Mouse (Mus musculus) midbrain, postnatal 0 days (tissue): ENCODE results near the gene Wdr18. TPM values are rescaled to one million over a fixed set of nuclear protein-coding genes. Genes with fewer than 3 reads are reported as not detected.
A peak's percentile ranks its signal among the peaks of the same experiment; 100 is the strongest.

ENCODE experiments used
- ATAC-seq: fragments of 200-750 bp; cut with Nextera tagmentation; 2 replicates; pipeline ENCODE4 v1.8.0; 2017; ENCODE audit warnings: moderate number of reproducible peaks, mild to moderate bottlenecking, moderate TSS enrichment, moderate library complexity; ENCODE audit not compliant: low FRiP score
- DNase-seq: peaks from one replicate; pipeline ENCODE4 v3.0.0-alpha.2; 2015; ENCODE audit warnings: low spot score
- H3K27ac ChIP-seq: fragments of 300-500 bp; sonication (generic); 2 replicates; pipeline ENCODE4 v1.5.1; 2014; ENCODE audit warnings: low read depth, mild to moderate bottlenecking, low read length, mixed read lengths
- H3K27me3 ChIP-seq: fragments of 300-500 bp; sonication (generic); 2 replicates; pipeline ENCODE4 v1.6.1; 2014; ENCODE audit warnings: low read length, control low read depth, mixed read lengths; ENCODE audit not compliant: insufficient read depth
- H3K36me3 ChIP-seq: fragments of 300-500 bp; sonication (generic); 2 replicates; pipeline ENCODE4 v1.6.1; 2014; ENCODE audit warnings: low read length, control low read depth, mixed read lengths; ENCODE audit not compliant: insufficient read depth
- H3K4me1 ChIP-seq: fragments of 300-500 bp; sonication (generic); 2 replicates; pipeline ENCODE4 v1.6.1; 2014; ENCODE audit warnings: mild to moderate bottlenecking, control low read depth, antibody characterized with exemption, low read length, mixed read lengths; ENCODE audit not compliant: insufficient read depth
- H3K4me2 ChIP-seq: fragments of 300-500 bp; sonication (generic); 2 replicates; pipeline ENCODE4 v1.6.1; 2014; ENCODE audit warnings: low read depth, mild to moderate bottlenecking, low read length, mixed read lengths; ENCODE audit not compliant: poor library complexity, severe bottlenecking
- H3K4me3 ChIP-seq: fragments of 300-500 bp; sonication (generic); 2 replicates; pipeline ENCODE4 v1.5.1; 2014; ENCODE audit warnings: low read depth, mild to moderate bottlenecking, low read length, moderate library complexity
- H3K9ac ChIP-seq: fragments of 300-500 bp; sonication (generic); replicated peaks from 2 replicates; pipeline ENCODE4 v1.6.1; 2014; ENCODE audit warnings: mild to moderate bottlenecking, low read length, moderate library complexity, mixed read lengths; ENCODE audit not compliant: poor library complexity, severe bottlenecking
- H3K9me3 ChIP-seq: fragments of 300-500 bp; sonication (generic); 2 replicates; pipeline ENCODE4 v1.6.1; 2016; ENCODE audit warnings: low read length, control low read depth
- CTCF ChIP-seq: IDR thresholded peaks from 2 replicates; pipeline ENCODE4 v1.5.1; 2016; ENCODE audit warnings: antibody characterized with exemption, mild to moderate bottlenecking
- WGBS: fragments of 180-500 bp; shearing (Covaris S2); extraction: QIAGEN DNeasy Blood & Tissue Kit; methylation state at CpG from one replicate; pipeline ENCODE4 v1.1.7; 2014; 5-methylcytosine and 5-hydroxymethylcytosine counted together
- polyA plus RNA-seq: library from polyadenylated mRNA; unstranded; fragments of >200 nt; fragmentation: Nextera tagmentation; extraction: Ambion mirVana; gene quantifications from 2 replicates; pipeline ENCODE4 v1.2.1, GENCODE M21; 2015
- total RNA-seq: library from RNA; depleted of rRNA; stranded (reverse); fragments of >200 nt; gene quantifications from 2 replicates; pipeline ENCODE4 v1.2.3, GENCODE M21; 2014; rRNA removed

Wdr18 gene
- 72.6 and 87.6 TPM in 2 replicates for total RNA-seq
- polyA plus RNA-seq = 102 and 116 TPM in 2 replicates

DNA sequence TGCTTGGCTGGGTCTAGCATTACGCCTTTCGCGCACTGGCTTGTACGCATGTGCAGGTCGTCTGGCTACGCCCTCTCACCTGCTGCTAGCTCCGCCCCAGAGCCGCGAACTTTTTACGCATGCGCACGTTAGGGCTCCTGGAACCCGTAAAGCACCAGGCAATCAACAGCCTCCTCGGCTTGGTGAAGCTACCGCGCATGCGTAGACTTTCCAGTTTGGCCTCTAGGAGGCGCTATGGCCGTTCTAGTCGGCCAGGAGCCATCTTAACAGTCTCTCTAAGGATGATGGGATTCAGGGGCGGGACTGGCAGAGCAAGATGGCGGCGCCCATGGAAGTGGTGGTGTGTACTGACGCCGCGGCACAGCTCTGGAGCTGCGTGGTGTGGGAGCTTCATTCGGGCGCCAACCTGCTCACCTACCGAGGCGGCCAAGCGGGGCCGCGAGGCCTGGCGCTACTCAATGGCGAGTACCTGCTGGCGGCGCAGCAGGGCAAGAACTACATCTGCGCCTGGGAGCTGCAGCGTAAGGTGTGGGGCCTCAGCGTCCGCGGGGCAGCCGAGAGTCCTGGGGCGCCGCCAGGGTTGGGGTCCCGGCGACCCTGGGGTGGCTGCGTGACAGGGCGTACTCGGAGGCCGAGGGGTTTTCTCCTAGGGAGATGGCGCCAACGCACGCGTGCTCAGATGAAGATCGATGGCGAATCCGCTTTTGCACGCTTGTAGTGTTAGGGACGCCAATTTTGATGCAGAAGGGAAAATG is at the start of gene Wdr18:
TSS of gene Wdr18 (plus strand) at position 306 of the 755 bp plus-strand sequence.
- Histone ChIP-seq H3K4me2 (peak within 1 kb of the TSS; percentile 83), H3K27me3 (no peaks in the 10 kb centered on the region), H3K27ac (peak within 1 kb of the TSS; percentile 70), H3K4me3 (peak within 1 kb of the TSS; percentile 77), H3K9me3 (no peaks in the 10 kb centered on the region), H3K36me3 (peaks cover 18% of the 10 kb centered on the region), H3K9ac (peak within 1 kb of the TSS; percentile 77), H3K4me1 (peaks cover 4% of the 10 kb centered on the region; the same call in 1 of the 2 replicates)
- ATAC-seq (peak; percentile 94), DNase-seq (peak; percentile 99)
- under 1% methylated on average over 61 of the region's 61 CpGs for WGBS
- peak; percentile 100 for TF ChIP-seq CTCF

GRCm38 (mm10) chr10:79910556-79910955 is 49.4 kb upstream of the Wdr18 start, which contains the start of gene Gm26602:
Gene Gm26602, plus strand, starts transcription at chr10:79910856.
- Histone ChIP-seq H3K4me3 (no peak within 1 kb of the TSS), H3K4me2 (no peak within 1 kb of the TSS), H3K9me3 (no peaks in the 10 kb centered on the region), H3K4me1 (peaks cover 6% of the 10 kb centered on the region; the same call in 1 of the 2 replicates), H3K9ac (no peak within 1 kb of the TSS), H3K27me3 (no peaks in the 10 kb centered on the region), H3K36me3 (peaks cover 26% of the 10 kb centered on the region), H3K27ac (peak within 1 kb of the TSS; percentile 87)
- DNase-seq = no peak
- 93% methylated on average over 4 of the region's 4 CpGs for WGBS
- TF ChIP-seq CTCF = no peak
- no peak for ATAC-seq

GRCm38 (mm10) chr10:79912412-79912811 is 47.5 kb upstream of the Wdr18 start:
- Histone ChIP-seq H3K4me1 (peaks cover 10% of the 10 kb centered on the region; the same call in 1 of the 2 replicates), H3K9ac (no peak overlapping the region), H3K27me3 (no peaks in the 10 kb centered on the region), H3K9me3 (no peaks in the 10 kb centered on the region), H3K27ac (no peak overlapping the region), H3K36me3 (peaks cover 14% of the 10 kb centered on the region), H3K4me2 (no peak overlapping the region), H3K4me3 (no peak overlapping the region)
- ATAC-seq (no peak), DNase-seq (no peak)
- TF ChIP-seq CTCF = no peak
- WGBS = 74% methylated on average over 20 of the region's 20 CpGs

DNA sequence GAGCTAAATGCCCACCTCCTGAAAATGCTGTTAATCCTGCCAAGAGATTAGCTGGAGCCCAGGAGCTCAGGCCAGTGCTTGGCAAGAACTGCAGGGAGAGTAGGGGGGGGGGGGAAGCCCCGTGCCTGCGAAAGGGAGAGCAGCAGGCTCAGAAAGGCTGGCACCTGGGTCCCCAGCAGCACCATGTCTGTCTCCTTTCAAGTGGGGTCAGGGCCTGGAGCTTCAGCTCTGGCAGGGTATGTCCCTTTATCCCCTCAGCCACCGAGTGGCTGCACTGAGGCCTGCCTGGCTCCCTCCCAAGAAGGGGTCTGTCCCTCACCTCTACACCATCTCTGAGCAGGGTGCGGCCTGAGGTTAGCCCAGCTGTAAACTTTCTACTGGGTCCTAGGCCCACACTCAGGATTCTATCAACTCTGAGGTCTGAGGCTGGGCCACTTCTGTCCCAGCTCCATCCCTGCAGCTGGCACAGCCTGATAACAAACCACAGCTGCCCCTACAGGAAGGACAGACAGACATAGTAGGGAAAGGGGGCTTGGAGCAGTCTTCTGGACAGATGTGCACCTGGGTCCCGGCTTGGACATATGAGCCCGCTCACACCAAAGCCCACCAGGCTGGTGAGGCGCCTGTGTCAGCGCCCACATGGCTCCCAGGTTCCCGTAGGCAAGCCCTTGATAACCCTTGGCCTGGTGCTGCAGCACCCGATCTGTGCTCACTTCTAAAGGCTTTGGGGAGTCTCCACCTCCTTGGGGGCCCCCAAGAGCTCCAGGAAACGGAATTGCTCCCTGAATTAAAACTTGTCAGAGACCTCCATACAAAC is 45.6 kb upstream of the Wdr18 start:
- H3K36me3 ChIP-seq = peaks cover 14% of the 10 kb centered on the region
- H3K9ac ChIP-seq = no peak overlapping the region
- no peak overlapping the region for H3K27ac ChIP-seq
- H3K4me2 ChIP-seq = no peak overlapping the region
- ATAC-seq (no peak), DNase-seq (peak; percentile 46)
- H3K9me3 ChIP-seq = no peaks in the 10 kb centered on the region
- WGBS = 72% methylated on average over 9 of the region's 11 CpGs
- peaks cover 10% of the 10 kb centered on the region; the same call in 1 of the 2 replicates for H3K4me1 ChIP-seq
- no peak for TF ChIP-seq CTCF
- H3K27me3 ChIP-seq = peaks cover 16% of the 10 kb centered on the region
- no peak overlapping the region for H3K4me3 ChIP-seq

- Histone ChIP-seq H3K27ac (no peak overlapping the region), H3K27me3 (peaks cover 23% of the 10 kb centered on the region), H3K9ac (no peak overlapping the region), H3K4me1 (peaks cover 10% of the 10 kb centered on the region; the same call in 1 of the 2 replicates), H3K4me3 (no peak overlapping the region), H3K9me3 (no peaks in the 10 kb centered on the region), H3K36me3 (peaks cover 14% of the 10 kb centered on the region), H3K4me2 (peak overlapping the region; percentile 95; the same call in 1 of the 2 replicates)
- ATAC-seq (no peak), DNase-seq (no peak)
- WGBS = 69% methylated on average over 7 of the region's 7 CpGs
- no peak for TF ChIP-seq CTCF
Measured at GRCm38 (mm10) chr10:79914948-79915596, 44.9 kb upstream of the Wdr18 start.
